ENCODE assay signal across 34 mouse cellular contexts in the genomic region with DNA sequence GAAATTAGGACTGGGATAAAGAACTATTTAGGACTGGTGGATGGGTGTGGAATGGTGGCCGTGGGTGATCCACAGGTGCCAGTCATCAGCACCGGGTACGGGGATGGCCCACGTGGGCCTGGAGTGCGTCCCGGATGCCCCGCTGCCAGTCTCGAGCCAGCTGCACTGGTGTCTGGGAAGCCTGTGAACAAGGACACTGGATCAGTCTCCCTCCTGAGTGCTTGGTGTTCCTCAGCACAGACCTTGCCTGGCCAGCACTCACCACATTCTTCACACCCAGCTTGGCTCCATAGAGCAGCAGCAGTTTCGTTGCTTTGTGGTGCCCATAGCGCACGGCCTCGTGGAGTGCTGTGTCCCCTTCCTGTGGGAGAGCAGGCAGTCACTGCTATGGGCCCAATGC. TPM values are rescaled to one million over a fixed set of nuclear protein-coding genes. Genes with fewer than 3 reads are reported as not detected.
A peak's percentile ranks its signal among the peaks of the same experiment; 100 is the strongest.
DNase-seq lines count a peak whose midpoint lies in the region; ATAC-seq and TF ChIP-seq lines count a peak whose summit lies in the region.
"Had no signal": no experiment of that assay in that cellular context is flagged by ENCODE, and none has a peak within 500 bp of the region (broad histone marks: within the 10 kb centered on the region; RNA-seq: fewer than 3 reads in every experiment).

No protein-coding gene starts in this region.

- H3K4me2 ChIP-seq in heart, embryonic 13.5 days = no peak overlapping the region
- H3K4me2 ChIP-seq: embryonic facial prominence, embryonic 15.5 days; forebrain, embryonic 13.5 days; hindbrain, embryonic 12.5 days; midbrain, embryonic 15.5 days had no signal

- peak overlapping the region; percentile 20 for H3K27ac ChIP-seq in heart, embryonic 13.5 days (replicated peaks)
- H3K27ac ChIP-seq in brown adipose tissue, adult 24 weeks (replicated peaks; ENCODE audit: low read depth, low read length) = peak overlapping the region; percentile 41
- H3K27ac ChIP-seq: embryonic facial prominence, embryonic 10.5 days; embryonic facial prominence, embryonic 15.5 days; hindbrain, embryonic 12.5 days; hindbrain, postnatal 0 days; liver, embryonic 14.5 days; macrophage; midbrain, embryonic 10.5 days; midbrain, embryonic 15.5 days; stomach, postnatal 0 days had no signal

- no peak for ATAC-seq in heart, embryonic 13.5 days (ENCODE audit: extremely low read depth, insufficient number of reproducible peaks, low FRiP score, low TSS enrichment)
- ATAC-seq: activated CD4-positive, CD25-positive, alpha-beta regulatory T cell, adult 4 months; forebrain, embryonic 13.5 days; hindbrain, postnatal 0 days; intestine, postnatal 0 days; midbrain, embryonic 15.5 days had no signal

- no peak for TF ChIP-seq CTCF in E14TG2a.4 (conservative IDR thresholded peaks at IDR 0.05; ENCODE audit: low read length)

- no peaks in the 10 kb centered on the region for H3K27me3 ChIP-seq in heart, embryonic 13.5 days (replicated peaks)
- no peaks in the 10 kb centered on the region for H3K27me3 ChIP-seq in E14TG2a.4 (ENCODE audit: insufficient read depth, low read length)
- H3K27me3 ChIP-seq: embryonic facial prominence, embryonic 15.5 days; forebrain, embryonic 13.5 days; hindbrain, embryonic 12.5 days; midbrain, embryonic 15.5 days had no signal

- no peaks in the 10 kb centered on the region for H3K9me3 ChIP-seq in heart, embryonic 13.5 days
- H3K9me3 ChIP-seq in E14TG2a.4 (ENCODE audit: low read length) = no peaks in the 10 kb centered on the region
- H3K9me3 ChIP-seq: embryonic facial prominence, embryonic 10.5 days; embryonic facial prominence, embryonic 15.5 days; forebrain, embryonic 13.5 days; hindbrain, embryonic 12.5 days; midbrain, embryonic 10.5 days; midbrain, embryonic 15.5 days had no signal

- DNase-seq in gastrocnemius, postnatal 25 days = peak; percentile 47
- no peak for DNase-seq in gastrocnemius, adult 8-10 months (ENCODE audit: low spot score in 2 of 2)
- DNase-seq in heart, postnatal 14 days = no peak
- no peak for DNase-seq in adrenal gland, postnatal 25 days
- DNase-seq in right cerebral cortex, adult 18-20 months = no peak
- DNase-seq: adrenal gland, adult 2 months; cerebellum, adult 8-10 months; cerebellum, postnatal 25 days; kidney, adult 9 months; kidney, postnatal 10 days; liver; lung, adult 2 months; lung, postnatal 10 days; spleen, adult 18-20 months; thymus, adult 18-20 months; thymus, postnatal 25 days had no signal

- intact Hi-C loops in heart, postnatal 14 days (cut with DNase I) = no loop called here

- peaks cover 22% of the 10 kb centered on the region for H3K36me3 ChIP-seq in heart, embryonic 13.5 days
- H3K36me3 ChIP-seq in E14TG2a.4 (ENCODE audit: insufficient read depth, low read length) = peaks cover 19% of the 10 kb centered on the region

- H3K4me3 ChIP-seq in heart, embryonic 13.5 days = no peak overlapping the region
- peak overlapping the region; percentile 61 for H3K4me3 ChIP-seq in E14TG2a.4 (replicated peaks; ENCODE audit: low read length)
- H3K4me3 ChIP-seq in brown adipose tissue, adult 24 weeks (ENCODE audit: insufficient read depth, low read depth, low read length) = no peak overlapping the region
- H3K4me3 ChIP-seq: embryonic facial prominence, embryonic 10.5 days; embryonic facial prominence, embryonic 15.5 days; forebrain, embryonic 13.5 days; hindbrain, embryonic 12.5 days; midbrain, embryonic 10.5 days; midbrain, embryonic 15.5 days had no signal

- peak overlapping the region; percentile 34; the same call in 1 of the 2 replicates for H3K9ac ChIP-seq in heart, embryonic 13.5 days
- H3K9ac ChIP-seq: embryonic facial prominence, embryonic 15.5 days; forebrain, embryonic 13.5 days; liver, embryonic 14.5 days; midbrain, embryonic 15.5 days had no signal

- 78% methylated on average over 12 of the region's 12 CpGs for WGBS in heart, embryonic 13.5 days

- peaks cover 75% of the 10 kb centered on the region for H3K4me1 ChIP-seq in heart, embryonic 13.5 days
- H3K4me1 ChIP-seq in E14TG2a.4 (replicated peaks; ENCODE audit: low read depth, low read length) = peaks cover 64% of the 10 kb centered on the region
- H3K4me1 ChIP-seq in brown adipose tissue, adult 24 weeks (ENCODE audit: control insufficient read depth, insufficient read depth, insufficient read length, low read length) = peaks cover 15% of the 10 kb centered on the region
- H3K4me1 ChIP-seq: midbrain, embryonic 15.5 days had no signal

RNA-seq across cellular contexts. Expression of a gene that starts 5.2 kb away (rescaled TPM):
- 1,000 to 10,000 TPM; 1,576 to 3,128 TPM for total RNA-seq in gastrocnemius, postnatal 25 days (2021)
- total RNA-seq in gastrocnemius, adult 8-10 months (2022) = 1,000 to 10,000 TPM; 2,275 to 3,003 (median 2,494) TPM
- polyA plus RNA-seq in heart, embryonic 13.5 days (2015; fragmentation: Nextera tagmentation; extraction: Ambion mirVana) = 17.7 and 20.1 TPM in 2 replicates
- 100 to 1,000 TPM; 101 to 170 TPM for total RNA-seq in heart, postnatal 14 days (2021)
- polyA plus RNA-seq in brown adipose tissue, adult 24 weeks (2012; ENCODE audit: insufficient read depth, insufficient read length, missing spikeins) = 17.9 and 25.2 TPM in 2 replicates
- total RNA-seq in adrenal gland, postnatal 25 days (2021) = 14.5 and 15.4 TPM in 2 replicates

RNA-seq across cellular contexts. Expression of a gene that starts 7.8 kb away (rescaled TPM):
- total RNA-seq in gastrocnemius, postnatal 25 days (2021) = 1,000 to 10,000 TPM in 1 of 2 experiments, 100 to 1,000 TPM in 1; 766 to 1,527 TPM
- total RNA-seq in gastrocnemius, adult 8-10 months (2022) = 1,000 to 10,000 TPM in 3 of 4 experiments, 100 to 1,000 TPM in 1; 926 to 1,454 (median 1,403) TPM
- polyA plus RNA-seq in heart, embryonic 13.5 days (2015; fragmentation: Nextera tagmentation; extraction: Ambion mirVana) = not detected in 2 replicates
- total RNA-seq in heart, postnatal 14 days (2021) = 10 to 100 TPM; 52.6 to 94.6 TPM
- 4.1 and 7.8 TPM in 2 replicates for polyA plus RNA-seq in brown adipose tissue, adult 24 weeks (2012; ENCODE audit: insufficient read depth, insufficient read length, missing spikeins)
- not detected in 2 replicates for total RNA-seq in adrenal gland, postnatal 25 days (2021)
- total RNA-seq: adrenal gland, adult 2 months; adrenal gland, postnatal 4 days; hindbrain, postnatal 0 days; left cerebral cortex, postnatal 14 days; neutrophil, adult 5-6 weeks had no signal
- polyA plus RNA-seq: adrenal gland, adult 2 months; hindbrain, embryonic 12.5 days; hindbrain, postnatal 0 days; liver, embryonic 14.5 days; lung, adult 2 months had no signal

RNA-seq across cellular contexts. Expression of a gene that starts 15.8 kb away (rescaled TPM):
- total RNA-seq in gastrocnemius, postnatal 25 days (2021) = 1 to 10 TPM; 7.7 to 8.2 TPM
- total RNA-seq in gastrocnemius, adult 8-10 months (2022) = 1 to 10 TPM; 6.3 to 9.7 (median 9.4) TPM
- polyA plus RNA-seq in heart, embryonic 13.5 days (2015; fragmentation: Nextera tagmentation; extraction: Ambion mirVana) = 23.6 and 27.2 TPM in 2 replicates
- 10 to 100 TPM; 10.4 to 11.9 TPM for total RNA-seq in heart, postnatal 14 days (2021)
- polyA plus RNA-seq in brown adipose tissue, adult 24 weeks (2012; ENCODE audit: insufficient read depth, insufficient read length, missing spikeins) = 5.0 and 8.4 TPM in 2 replicates
- 16.5 and 19.7 TPM in 2 replicates for total RNA-seq in adrenal gland, postnatal 25 days (2021)

RNA-seq across cellular contexts. Expression of a gene that starts 19.8 kb away (rescaled TPM):
- total RNA-seq in gastrocnemius, postnatal 25 days (2021) = 1 to 10 TPM; 7.4 to 9.7 TPM
- total RNA-seq in gastrocnemius, adult 8-10 months (2022) = 10 to 100 TPM in 3 of 4 experiments, 1 to 10 TPM in 1; 8.9 to 12.8 (median 11.3) TPM
- 2.0 and 2.4 TPM in 2 replicates for polyA plus RNA-seq in heart, embryonic 13.5 days (2015; fragmentation: Nextera tagmentation; extraction: Ambion mirVana)
- 10 to 100 TPM; 12.9 to 15.6 TPM for total RNA-seq in heart, postnatal 14 days (2021)
- polyA plus RNA-seq in brown adipose tissue, adult 24 weeks (2012; ENCODE audit: insufficient read depth, insufficient read length, missing spikeins) = 7.2 and 7.3 TPM in 2 replicates
- 36.7 and 53.2 TPM in 2 replicates for total RNA-seq in adrenal gland, postnatal 25 days (2021)

RNA-seq across cellular contexts. Expression of a gene that starts 26.7 kb away (rescaled TPM):
- 1 to 10 TPM; 5.1 to 6.0 TPM for total RNA-seq in gastrocnemius, postnatal 25 days (2021)
- 1 to 10 TPM; 2.7 to 5.2 (median 4.6) TPM for total RNA-seq in gastrocnemius, adult 8-10 months (2022)
- polyA plus RNA-seq in heart, embryonic 13.5 days (2015; fragmentation: Nextera tagmentation; extraction: Ambion mirVana) = 10.0 and 10.2 TPM in 2 replicates
- total RNA-seq in heart, postnatal 14 days (2021) = 10 to 100 TPM; 19.4 to 20.0 TPM
- 4.1 and 6.7 TPM in 2 replicates for polyA plus RNA-seq in brown adipose tissue, adult 24 weeks (2012; ENCODE audit: insufficient read depth, insufficient read length, missing spikeins)
- 19.7 and 24.2 TPM in 2 replicates for total RNA-seq in adrenal gland, postnatal 25 days (2021)
- total RNA-seq: neutrophil, adult 5-6 weeks had no signal

Comparison
In these comparisons a context has a peak if more than half of its experiments do, and no peak if none do; other contexts are left out.
1. RNA of a gene that starts 5.2 kb away (total RNA-seq): 1,576 to 3,128 TPM in gastrocnemius, postnatal 25 days and 2,275 to 3,003 TPM in gastrocnemius, adult 8-10 months; 101 to 170 TPM in heart, postnatal 14 days and 14.5 to 15.4 TPM in adrenal gland, postnatal 25 days; every median in the first group is over 4 times any median in the second.
2. RNA of a gene that starts 7.8 kb away (total RNA-seq): 766 to 1,527 TPM in gastrocnemius, postnatal 25 days, 926 to 1,454 TPM in gastrocnemius, adult 8-10 months and 52.6 to 94.6 TPM in heart, postnatal 14 days; not detected in adrenal gland, postnatal 25 days; every median in the first group is over 10 times any median in the second.